ENCODE assay signal across 9 mouse cellular contexts in the genomic region with DNA sequence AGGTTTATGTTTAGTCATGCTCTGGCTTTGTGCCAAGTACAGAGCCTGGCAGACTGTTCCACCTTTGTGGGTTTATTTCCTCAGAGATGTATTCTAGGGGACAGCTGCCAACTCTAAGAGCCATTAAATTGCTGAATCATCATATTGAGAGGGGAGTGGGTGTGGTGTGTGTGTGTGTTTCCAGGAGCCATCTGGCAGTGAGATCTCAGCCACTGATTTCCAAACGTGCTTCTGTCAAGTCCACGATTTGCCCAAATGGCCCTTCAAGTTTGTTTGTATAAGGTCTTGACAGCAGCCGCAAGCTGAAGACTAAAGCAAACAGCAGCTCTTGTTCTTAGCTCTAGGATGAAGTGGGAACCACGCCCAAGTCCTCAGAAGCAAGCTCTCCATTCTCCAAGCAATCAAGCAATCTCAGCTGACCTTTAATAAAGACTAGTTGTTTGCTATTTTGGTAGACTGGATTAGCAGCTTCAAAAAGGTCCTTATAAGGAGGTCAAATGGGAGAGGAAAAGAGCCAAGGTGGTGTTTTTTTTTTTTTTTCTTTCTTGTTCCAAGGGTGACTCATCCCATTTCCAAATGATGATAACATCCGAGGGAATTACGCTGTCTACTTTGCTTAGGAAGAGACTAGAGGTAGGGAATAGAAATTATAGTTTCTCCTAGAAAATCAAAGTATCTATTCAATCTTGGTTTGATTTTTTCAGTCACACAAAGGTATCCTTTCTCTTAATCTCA. TPM values are rescaled to one million over a fixed set of nuclear protein-coding genes. Genes with fewer than 3 reads are reported as not detected.
DNase-seq lines count a peak whose midpoint lies in the region; ATAC-seq and TF ChIP-seq lines count a peak whose summit lies in the region.
"Had no signal": no experiment of that assay in that cellular context is flagged by ENCODE, and none has a peak within 500 bp of the region (broad histone marks: within the 10 kb centered on the region; RNA-seq: fewer than 3 reads in every experiment).

No protein-coding gene starts in this region.

- H3K27me3 ChIP-seq in liver, embryonic 12.5 days (replicated peaks) = no peaks in the 10 kb centered on the region
- no peaks in the 10 kb centered on the region for H3K27me3 ChIP-seq in intestine, embryonic 14.5 days (replicated peaks; ENCODE audit: control insufficient read depth, insufficient read depth, low read length)
- no peaks in the 10 kb centered on the region for H3K27me3 ChIP-seq in liver, embryonic 14.5 days (ENCODE audit: control insufficient read depth, insufficient read depth, low read length)
- H3K27me3 ChIP-seq in neural tube, embryonic 15.5 days (replicated peaks) = no peaks in the 10 kb centered on the region
- H3K27me3 ChIP-seq: liver, embryonic 15.5 days had no signal

- no peak for TF ChIP-seq EP300 in liver, embryonic 14.5 days (IDR thresholded peaks at IDR 0.05; ENCODE audit: low read depth)

- DNase-seq in liver = peak; percentile 9
- DNase-seq in ZHBTc4 (ENCODE audit: low read depth, low spot score) = peak; percentile 50
- DNase-seq in embryo, embryonic 9.5 days (ENCODE audit: extremely low spot score) = peak; percentile 14
- peak; percentile 62 for DNase-seq in intestine, embryonic 14.5 days (ENCODE audit: low spot score)
- DNase-seq in liver, embryonic 14.5 days (ENCODE audit: low read depth in 3 of 3, low spot score in 3 of 3) = peak in 1 of 3 experiments; percentile 33
- DNase-seq in urinary bladder, adult 2 months (ENCODE audit: low spot score) = peak; percentile 41

- peaks cover 53% of the 10 kb centered on the region for H3K4me1 ChIP-seq in liver, embryonic 12.5 days
- H3K4me1 ChIP-seq in intestine, embryonic 14.5 days (replicated peaks; ENCODE audit: control insufficient read depth, insufficient read depth, low read length) = no peaks in the 10 kb centered on the region; the same call in 1 of the 2 replicates
- H3K4me1 ChIP-seq in liver, embryonic 14.5 days (replicated peaks; ENCODE audit: control insufficient read depth in 2 of 2, insufficient read depth in 2 of 2, low read length in 1 of 2) = peaks cover 11 to 30% of the 10 kb centered on the region in 2 experiments
- H3K4me1 ChIP-seq in neural tube, embryonic 15.5 days = no peaks in the 10 kb centered on the region

- no peak overlapping the region for H3K4me2 ChIP-seq in liver, embryonic 12.5 days
- H3K4me2 ChIP-seq in intestine, embryonic 14.5 days (ENCODE audit: low read length) = no peak overlapping the region
- no peak overlapping the region for H3K4me2 ChIP-seq in liver, embryonic 14.5 days (ENCODE audit: low read depth)
- no peak overlapping the region for H3K4me2 ChIP-seq in neural tube, embryonic 15.5 days
- H3K4me2 ChIP-seq: liver, embryonic 15.5 days had no signal

- 30% methylated on average over 6 of the region's 6 CpGs for WGBS in liver, embryonic 12.5 days (ENCODE audit: insufficient replicate concordance)
- whole genome bisulfite sequencing in intestine, embryonic 14.5 days = 18% methylated on average over 6 of the region's 6 CpGs
- WGBS in liver, embryonic 14.5 days (ENCODE audit: insufficient replicate concordance) = 27% methylated on average over 6 of the region's 6 CpGs
- 57% methylated on average over 6 of the region's 6 CpGs for WGBS in neural tube, embryonic 15.5 days

- ATAC-seq in liver, embryonic 12.5 days = no peak; the same call in 1 of the 2 replicates
- ATAC-seq in intestine, embryonic 14.5 days (replicated peaks; ENCODE audit: low FRiP score, low TSS enrichment, low read depth) = 0 out of 2 replicates have a peak, but pooled peaks have one; percentile 66
- ATAC-seq in liver, embryonic 14.5 days (ENCODE audit: insufficient read depth) = 0 out of 2 replicates have a peak, but pooled peaks have one; percentile 19
- ATAC-seq in neural tube, embryonic 15.5 days (ENCODE audit: low FRiP score) = no peak

- no peaks in the 10 kb centered on the region for H3K9me3 ChIP-seq in liver, embryonic 12.5 days (replicated peaks)
- no peaks in the 10 kb centered on the region for H3K9me3 ChIP-seq in intestine, embryonic 14.5 days (ENCODE audit: control insufficient read depth, low read length)
- no peaks in the 10 kb centered on the region for H3K9me3 ChIP-seq in liver, embryonic 14.5 days (ENCODE audit: control insufficient read depth, low read length)
- H3K9me3 ChIP-seq in neural tube, embryonic 15.5 days (replicated peaks) = no peaks in the 10 kb centered on the region
- H3K9me3 ChIP-seq: liver, embryonic 15.5 days had no signal

- H3K4me3 ChIP-seq in liver, embryonic 12.5 days = no peak overlapping the region
- H3K4me3 ChIP-seq in intestine, embryonic 14.5 days (ENCODE audit: low read depth, low read length) = no peak overlapping the region
- H3K4me3 ChIP-seq in liver, embryonic 14.5 days (ENCODE audit: insufficient read depth in 1 of 2, low read depth in 2 of 2, low read length in 2 of 2) = no peak overlapping the region
- no peak overlapping the region for H3K4me3 ChIP-seq in neural tube, embryonic 15.5 days (replicated peaks)
- H3K4me3 ChIP-seq: liver, embryonic 15.5 days had no signal

- H3K9ac ChIP-seq in liver, embryonic 12.5 days = no peak overlapping the region
- no peak overlapping the region for H3K9ac ChIP-seq in intestine, embryonic 14.5 days (ENCODE audit: low read length)
- no peak overlapping the region for H3K9ac ChIP-seq in liver, embryonic 14.5 days (replicated peaks)
- H3K9ac ChIP-seq in neural tube, embryonic 15.5 days (replicated peaks) = no peak overlapping the region
- H3K9ac ChIP-seq: liver, embryonic 15.5 days had no signal

- no peak for TF ChIP-seq CTCF in liver, embryonic 14.5 days (IDR thresholded peaks at IDR 0.05; ENCODE audit: low read depth)

- H3K27ac ChIP-seq in liver, embryonic 12.5 days = no peak overlapping the region
- H3K27ac ChIP-seq in intestine, embryonic 14.5 days (ENCODE audit: low read depth) = no peak overlapping the region
- no peak overlapping the region for H3K27ac ChIP-seq in liver, embryonic 14.5 days
- no peak overlapping the region for H3K27ac ChIP-seq in neural tube, embryonic 15.5 days (replicated peaks)
- H3K27ac ChIP-seq: liver, embryonic 15.5 days had no signal

- no peaks in the 10 kb centered on the region for H3K36me3 ChIP-seq in liver, embryonic 12.5 days
- H3K36me3 ChIP-seq in intestine, embryonic 14.5 days (ENCODE audit: control insufficient read depth, insufficient read depth, low read length) = no peaks in the 10 kb centered on the region
- H3K36me3 ChIP-seq in liver, embryonic 14.5 days (replicated peaks; ENCODE audit: control insufficient read depth, insufficient read depth, low read depth) = no peaks in the 10 kb centered on the region
- H3K36me3 ChIP-seq in neural tube, embryonic 15.5 days = no peaks in the 10 kb centered on the region
- H3K36me3 ChIP-seq: liver, embryonic 15.5 days had no signal

RNA-seq across cellular contexts. Expression of gene Prune2, which starts 55.5 kb away (rescaled TPM):
- 0.95 and 0.96 TPM in 2 replicates for polyA plus RNA-seq in liver, embryonic 12.5 days (2016; fragmentation: Nextera tagmentation; extraction: Ambion mirVana)
- polyA plus RNA-seq in intestine, embryonic 14.5 days (2014; fragmentation: Nextera tagmentation; extraction: Ambion mirVana) = 2.2 and 3.1 TPM in 2 replicates
- 0.14 and 0.26 TPM in 2 replicates for polyA plus RNA-seq in liver, embryonic 14.5 days (2012; rRNA removed)
- 0.29 and 0.49 TPM in 2 replicates for polyA plus RNA-seq in liver, embryonic 14.5 days (2014; fragmentation: Nextera tagmentation; extraction: Ambion mirVana)
- 14.8 and 18.0 TPM in 2 replicates for polyA plus RNA-seq in urinary bladder, adult 2 months (2012; rRNA removed)
- polyA plus RNA-seq in neural tube, embryonic 15.5 days (2015; fragmentation: Nextera tagmentation; extraction: Ambion mirVana) = 9.5 and 11.5 TPM in 2 replicates

Comparison
In these comparisons a context has a peak if more than half of its experiments do, and no peak if none do; other contexts are left out.
1. ATAC-seq: peak in intestine, embryonic 14.5 days (single experiment) and liver, embryonic 14.5 days (single experiment); none in liver, embryonic 12.5 days (single experiment) and neural tube, embryonic 15.5 days (single experiment).